Mouse (Mus musculus): ENCODE measurements at regions not wholly inside any gene's neighbourhood (a gene's known extent, or its start where the extent isn't known, plus 50 kb on each side); places are given as distances from the start of the nearest gene placed in this dataset.

- no peak for DNase-seq (ENCODE audit: extremely low spot score in 1 of 2, low spot score in 1 of 2)
Observed at GRCm38 (mm10) chr2:134419581-134419980, 134.6 kb downstream of the Hao1 start.

GRCm38 (mm10) chr2:134399564-134399963, 154.6 kb downstream of the Hao1 start:
- no peak for DNase-seq (ENCODE audit: extremely low spot score in 1 of 2, low spot score in 1 of 2)

GRCm38 (mm10) chr2:134393421-134393820, 160.7 kb downstream of the Hao1 start:
- DNase-seq (ENCODE audit: extremely low spot score in 1 of 2, low spot score in 1 of 2) = no peak

GRCm38 (mm10) chr2:134375116-134375515, 179.1 kb downstream of the Hao1 start:
- DNase-seq (ENCODE audit: extremely low spot score in 1 of 2, low spot score in 1 of 2) = no peak

- peak in 1 of 2 experiments; percentile 2 for DNase-seq (ENCODE audit: extremely low spot score in 1 of 2, low spot score in 1 of 2)
Observed at GRCm38 (mm10) chr2:134350894-134351501, 203.2 kb downstream of the Hao1 start.

- DNase-seq (ENCODE audit: extremely low spot score in 1 of 2, low spot score in 1 of 2) = no peak
Observed at GRCm38 (mm10) chr2:134350442-134350841, 203.7 kb downstream of the Hao1 start.

- DNase-seq (ENCODE audit: extremely low spot score in 1 of 2, low spot score in 1 of 2) = no peak
Observed at GRCm38 (mm10) chr2:134342515-134343140, 211.5 kb downstream of the Hao1 start.

GRCm38 (mm10) chr2:134308092-134308491, 246.1 kb downstream of the Hao1 start:
- DNase-seq (ENCODE audit: extremely low spot score in 1 of 2, low spot score in 1 of 2) = no peak

GRCm38 (mm10) chr2:134290126-134290691, 264.0 kb downstream of the Hao1 start:
- DNase-seq (ENCODE audit: extremely low spot score in 1 of 2, low spot score in 1 of 2) = no peak

GRCm38 (mm10) chr2:134275881-134276280, 278.3 kb downstream of the Hao1 start:
- no peak for DNase-seq (ENCODE audit: extremely low spot score in 1 of 2, low spot score in 1 of 2)

GRCm38 (mm10) chr2:134268466-134268865, 285.7 kb downstream of the Hao1 start:
- no peak for DNase-seq (ENCODE audit: extremely low spot score in 1 of 2, low spot score in 1 of 2)
